Comparison of ENCODE assay signal across 21 mouse cellular contexts in the genomic region with DNA sequence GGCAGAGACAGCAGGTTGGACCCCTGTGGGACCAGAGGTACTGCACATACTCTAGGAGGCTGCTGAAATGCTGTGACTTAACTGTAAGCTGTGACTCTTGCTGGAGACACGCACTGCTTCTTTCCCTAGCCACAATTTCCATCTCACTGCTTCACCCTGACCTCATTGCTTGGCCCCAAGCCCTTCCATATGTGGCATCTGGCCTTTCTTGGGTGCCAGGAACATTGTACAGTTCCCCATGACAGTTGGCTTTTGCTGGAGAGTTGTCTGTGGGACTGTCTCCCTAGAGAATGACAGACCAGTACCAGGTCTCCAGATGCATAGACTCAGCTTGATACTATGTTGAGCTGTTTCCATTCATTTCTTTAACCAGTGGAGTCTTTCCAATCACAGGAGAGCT. TPM values are rescaled to one million over a fixed set of nuclear protein-coding genes. Genes with fewer than 3 reads are reported as not detected.
DNase-seq lines count a peak whose midpoint lies in the region; ATAC-seq and TF ChIP-seq lines count a peak whose summit lies in the region.
"Had no signal": no experiment of that assay in that cellular context is flagged by ENCODE, and none has a peak within 500 bp of the region (broad histone marks: within the 10 kb centered on the region; RNA-seq: fewer than 3 reads in every experiment).

No protein-coding gene starts in this region.

- peak; percentile 3 for DNase-seq in hindbrain, postnatal 0 days (ENCODE audit: low spot score)
- no peak for DNase-seq in hindbrain, embryonic 14.5 days (ENCODE audit: low spot score)
- DNase-seq in 3134 (ENCODE audit: extremely low read depth, insufficient read length, low spot score) (peak; percentile 61), adipocyte (ENCODE audit: low spot score) (peak; percentile 47)
- peak; percentile 50 for DNase-seq in cerebellum, adult 9-10 months
- DNase-seq in adrenal gland, adult 8-10 months = no peak
- DNase-seq in gastrocnemius, adult 8-10 months (ENCODE audit: low spot score in 2 of 2) = no peak
- no peak for DNase-seq in layer of hippocampus, postnatal 25 days (ENCODE audit: extremely low spot score in 1 of 2, low spot score in 1 of 2)

- no peaks in the 10 kb centered on the region for H3K27me3 ChIP-seq in hindbrain, postnatal 0 days (ENCODE audit: insufficient read depth, low read length)
- H3K27me3 ChIP-seq in hindbrain, embryonic 14.5 days (ENCODE audit: control insufficient read depth, insufficient read depth, low read length) = no peaks in the 10 kb centered on the region
- H3K27me3 ChIP-seq: forebrain, embryonic 15.5 days; hindbrain, embryonic 15.5 days; neural tube, embryonic 13.5 days; stomach, embryonic 15.5 days had no signal

- H3K4me2 ChIP-seq in hindbrain, postnatal 0 days (ENCODE audit: low read depth, low read length) = no peak overlapping the region
- H3K4me2 ChIP-seq in hindbrain, embryonic 14.5 days (replicated peaks) = no peak overlapping the region
- H3K4me2 ChIP-seq: forebrain, embryonic 15.5 days; hindbrain, embryonic 15.5 days; liver, embryonic 11.5 days; neural tube, embryonic 13.5 days; stomach, embryonic 15.5 days had no signal

- TF ChIP-seq CTCF in hindbrain, postnatal 0 days (IDR thresholded peaks at IDR 0.05; ENCODE audit: low read depth) = no peak

- peak; percentile 56; the same call in 1 of the 2 replicates for ATAC-seq in hindbrain, postnatal 0 days
- ATAC-seq in hindbrain, embryonic 14.5 days (ENCODE audit: low FRiP score) = no peak

- H3K36me3 ChIP-seq in hindbrain, postnatal 0 days (ENCODE audit: insufficient read depth, low read length) = no peaks in the 10 kb centered on the region
- H3K36me3 ChIP-seq in hindbrain, embryonic 14.5 days (replicated peaks; ENCODE audit: control insufficient read depth, insufficient read depth) = no peaks in the 10 kb centered on the region
- H3K36me3 ChIP-seq: forebrain, embryonic 15.5 days; hindbrain, embryonic 15.5 days; neural tube, embryonic 13.5 days; stomach, embryonic 15.5 days had no signal

- WGBS in hindbrain, postnatal 0 days = 58% methylated on average over 1 of the region's 1 CpGs
- 62% methylated on average over 1 of the region's 1 CpGs for whole genome bisulfite sequencing in hindbrain, embryonic 14.5 days

- H3K27ac ChIP-seq in hindbrain, postnatal 0 days = no peak overlapping the region
- H3K27ac ChIP-seq in hindbrain, embryonic 14.5 days = no peak overlapping the region
- H3K27ac ChIP-seq: forebrain, embryonic 15.5 days; hindbrain, embryonic 15.5 days; neural tube, embryonic 13.5 days; stomach, embryonic 15.5 days had no signal

- no peak overlapping the region for H3K4me3 ChIP-seq in hindbrain, postnatal 0 days (ENCODE audit: low read length)
- no peak overlapping the region for H3K4me3 ChIP-seq in hindbrain, embryonic 14.5 days (replicated peaks; ENCODE audit: low read length)
- H3K4me3 ChIP-seq: erythroblast, embryonic 14.5 days; forebrain, embryonic 15.5 days; hindbrain, embryonic 15.5 days; neural tube, embryonic 13.5 days; stomach, embryonic 15.5 days had no signal

- no peaks in the 10 kb centered on the region for H3K9me3 ChIP-seq in hindbrain, postnatal 0 days (ENCODE audit: low read length)
- no peaks in the 10 kb centered on the region for H3K9me3 ChIP-seq in hindbrain, embryonic 14.5 days (ENCODE audit: control insufficient read depth, low read length)
- H3K9me3 ChIP-seq: forebrain, embryonic 15.5 days; hindbrain, embryonic 15.5 days; neural tube, embryonic 13.5 days; stomach, embryonic 15.5 days had no signal

- H3K9ac ChIP-seq in hindbrain, postnatal 0 days (replicated peaks; ENCODE audit: low read length) = no peak overlapping the region
- H3K9ac ChIP-seq in hindbrain, embryonic 14.5 days = no peak overlapping the region
- H3K9ac ChIP-seq: forebrain, embryonic 15.5 days; hindbrain, embryonic 15.5 days; neural tube, embryonic 13.5 days; stomach, embryonic 15.5 days had no signal

- H3K4me1 ChIP-seq in hindbrain, postnatal 0 days (ENCODE audit: insufficient read depth, low read length) = no peaks in the 10 kb centered on the region
- H3K4me1 ChIP-seq in hindbrain, embryonic 14.5 days (replicated peaks; ENCODE audit: control insufficient read depth, insufficient read depth, low read length) = no peaks in the 10 kb centered on the region
- H3K4me1 ChIP-seq: forebrain, embryonic 15.5 days; hindbrain, embryonic 15.5 days had no signal

RNA-seq across cellular contexts. Expression of a gene that starts 21.2 kb away (rescaled TPM):
- 0.07 and 0.73 TPM in 2 replicates for total RNA-seq in hindbrain, postnatal 0 days (2014; rRNA removed)
- not detected in 2 replicates for polyA plus RNA-seq in hindbrain, postnatal 0 days (2015; fragmentation: Nextera tagmentation; extraction: Ambion mirVana)
- not detected in 2 replicates for polyA plus RNA-seq in hindbrain, embryonic 14.5 days (2014; fragmentation: Nextera tagmentation; extraction: Ambion mirVana)
- total RNA-seq in adrenal gland, adult 8-10 months (2022) = not detected
- not detected for total RNA-seq in gastrocnemius, adult 8-10 months (2022)
- total RNA-seq in layer of hippocampus, postnatal 25 days (2021) = not detected
- total RNA-seq: gastrocnemius, adult 18-20 months; layer of hippocampus, postnatal 36 days; left cerebral cortex, postnatal 36 days; monocyte, adult 5-6 weeks had no signal
- polyA plus RNA-seq: C2C12; embryonic facial prominence, embryonic 11.5 days; erythroblast, embryonic 14.5 days; forebrain, embryonic 15.5 days; hindbrain, embryonic 15.5 days; liver, embryonic 11.5 days; neural tube, embryonic 13.5 days; spleen, adult 2 months; stomach, embryonic 15.5 days had no signal

Comparison
In these comparisons a context has a peak if more than half of its experiments do, and no peak if none do; other contexts are left out.
1. DNase-seq: peak in hindbrain, postnatal 0 days (single experiment), 3134 (single experiment), adipocyte (single experiment) and cerebellum, adult 9-10 months (single experiment); none in hindbrain, embryonic 14.5 days (single experiment), adrenal gland, adult 8-10 months (single experiment), gastrocnemius, adult 8-10 months (0 of 2) and layer of hippocampus, postnatal 25 days (0 of 2).